Mouse (Mus musculus): ENCODE measurements around the gene Ilf3.
A peak's percentile ranks its signal among the peaks of the same experiment; 100 is the strongest.

The Ilf3 gene

DNA sequence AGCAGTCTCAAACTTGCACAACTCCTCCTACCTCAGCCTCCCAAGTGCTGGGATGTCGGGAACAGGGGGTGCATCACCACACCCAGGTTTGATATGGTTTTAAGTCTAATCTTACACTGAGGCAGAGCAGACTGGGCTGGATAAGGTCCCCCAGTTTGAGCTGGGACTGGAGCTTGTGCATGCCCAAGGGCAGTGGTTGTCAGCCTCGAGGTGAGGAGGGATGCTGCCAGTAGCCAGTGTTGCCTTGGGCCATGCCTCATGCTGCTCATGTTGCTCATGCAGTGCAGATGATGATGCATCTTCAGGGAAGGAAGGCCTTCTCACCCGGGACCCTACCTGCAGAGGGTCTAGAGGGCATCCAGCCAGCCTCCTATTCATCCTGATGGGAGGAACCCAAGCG lies 37.9 kb downstream of the Ilf3 start:
- no peak for DNase-seq

DNA sequence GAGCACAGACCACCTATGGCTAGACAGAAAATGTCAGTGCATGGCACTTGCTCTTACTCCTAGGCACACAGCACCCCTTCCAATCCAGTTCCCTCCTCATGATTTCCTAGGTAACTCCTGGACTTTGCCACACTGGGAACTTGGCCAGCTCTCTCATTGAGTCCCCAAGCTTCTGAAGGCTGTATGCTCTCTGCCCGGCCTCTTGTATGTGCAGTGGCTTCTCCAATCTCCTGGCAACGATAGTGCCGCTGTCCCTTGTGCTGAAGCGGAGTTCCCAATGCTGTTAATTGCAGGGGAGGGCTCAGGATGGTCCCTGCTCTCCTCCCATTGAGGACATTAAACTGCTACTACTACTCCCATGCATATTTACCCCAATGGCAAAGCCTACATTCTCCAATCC lies 40.3 kb downstream of the Ilf3 start:
- DNase-seq = peak; percentile 26

DNA sequence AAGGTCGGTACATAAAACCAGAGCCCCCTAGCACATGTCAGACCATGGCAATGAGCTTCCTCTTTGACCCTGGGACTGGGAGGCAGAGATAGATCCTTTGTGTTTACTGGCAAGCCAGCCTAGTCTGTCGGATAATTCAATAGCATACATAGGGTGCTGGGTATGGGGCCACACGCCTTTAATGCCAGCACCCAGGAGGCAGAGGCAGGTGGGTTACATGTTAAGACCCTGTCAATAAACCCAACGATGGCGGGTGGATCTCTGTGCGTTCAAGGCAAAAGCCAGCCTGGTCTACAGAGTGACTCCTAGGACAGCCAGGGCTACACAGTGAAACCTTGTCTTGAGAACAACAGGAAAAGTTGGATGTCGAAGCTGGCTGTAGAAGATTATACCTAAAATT lies 41.0 kb downstream of the Ilf3 start:
- peak; percentile 21 for DNase-seq

DNA sequence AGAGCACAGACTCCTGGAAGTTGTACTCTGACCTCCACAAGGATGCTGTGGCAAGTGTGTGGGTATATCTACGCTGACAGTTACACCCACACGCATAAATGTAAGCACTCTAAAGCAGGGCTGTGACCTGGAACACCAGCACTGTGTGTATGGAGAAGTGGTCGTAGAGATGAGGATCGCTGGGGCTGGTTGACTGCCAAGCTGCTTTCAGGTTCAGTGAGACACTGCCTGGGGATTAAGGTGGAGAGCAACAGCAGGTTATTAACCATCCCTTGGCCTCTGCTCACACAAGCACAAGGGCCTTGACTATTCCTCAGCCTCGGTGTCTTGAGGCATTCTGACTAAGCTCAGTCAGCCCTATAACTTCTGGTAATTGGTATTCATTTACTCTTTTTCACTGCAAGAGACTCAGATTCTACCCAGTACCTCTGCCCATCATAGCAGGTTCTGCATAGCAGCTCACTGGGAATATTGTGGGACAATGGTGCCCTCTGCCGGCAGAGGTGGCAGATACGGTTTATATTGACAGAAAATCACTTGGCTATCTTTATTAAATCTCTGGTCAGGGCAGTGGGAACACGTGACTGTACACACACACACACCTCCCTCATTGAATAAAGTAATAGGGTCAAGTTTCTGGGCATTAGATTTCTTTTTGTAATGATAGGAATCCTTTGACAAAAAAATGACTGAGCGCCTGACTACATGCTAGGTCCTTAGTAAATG lies 42.1 kb downstream of the Ilf3 start:
- peak; percentile 89 for DNase-seq

DNA sequence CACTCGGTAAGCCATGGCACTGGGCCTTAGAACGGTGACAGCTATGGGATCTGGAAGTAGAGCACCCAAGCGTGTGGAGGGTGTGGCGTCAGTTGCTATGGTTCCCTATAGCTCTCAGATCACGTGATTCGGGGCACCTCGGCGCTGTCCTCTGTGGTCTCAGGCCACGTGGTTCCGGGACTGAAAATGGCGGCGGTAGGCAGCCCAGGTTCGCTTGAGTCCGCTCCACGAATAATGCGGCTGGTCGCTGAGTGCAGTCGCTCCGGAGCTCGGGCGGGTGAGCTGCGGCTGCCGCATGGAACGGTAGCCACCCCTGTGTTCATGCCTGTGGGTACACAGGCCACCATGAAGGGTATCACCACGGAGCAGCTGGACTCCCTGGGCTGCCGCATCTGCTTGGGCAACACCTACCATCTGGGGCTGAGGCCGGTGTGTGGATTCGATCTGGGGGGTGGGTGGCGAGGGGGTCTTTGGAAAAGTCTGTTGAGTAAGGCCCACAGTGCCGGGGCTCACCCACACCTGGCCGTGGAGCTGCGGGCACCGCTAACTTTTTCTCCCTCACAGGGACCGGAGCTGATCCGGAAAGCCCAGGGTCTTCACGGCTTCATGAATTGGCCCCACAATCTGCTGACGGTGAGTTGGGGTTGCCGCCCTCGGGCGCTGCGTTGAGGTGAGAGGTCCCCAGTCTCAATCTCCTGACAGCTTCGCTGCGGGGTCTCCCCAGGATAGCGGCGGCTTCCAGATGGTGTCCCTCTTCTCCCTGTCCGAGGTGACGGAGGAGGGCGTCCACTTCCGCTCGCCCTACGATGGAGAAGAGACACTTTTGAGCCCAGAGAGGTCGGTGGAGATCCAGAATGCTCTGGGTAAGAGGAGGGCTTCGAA lies 44.2 kb downstream of the Ilf3 start, which contains the start of gene Qtrt1:
Qtrt1 (plus strand) TSS at position 169 of the 882 bp plus-strand sequence.
- peak; percentile 90 for DNase-seq

DNA sequence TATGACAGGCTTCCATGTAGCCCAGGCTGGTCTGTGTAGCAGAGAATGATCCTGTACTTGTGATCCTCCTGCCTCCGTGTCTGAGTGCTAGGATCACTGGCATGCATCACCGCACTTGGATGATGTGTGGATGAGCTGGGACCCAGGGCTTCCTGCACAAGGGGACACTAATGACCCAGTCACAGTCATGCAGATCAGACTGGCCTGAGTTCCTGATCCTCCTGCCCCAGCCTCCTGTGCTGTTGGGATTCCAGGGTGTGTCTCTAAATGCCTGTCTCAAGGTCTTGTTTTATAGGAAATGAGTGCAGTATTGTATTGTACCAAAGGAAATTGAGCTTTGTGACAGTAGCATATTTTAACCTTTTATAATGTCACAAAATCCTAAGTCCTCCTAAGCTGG lies 50.2 kb downstream of the Ilf3 start:
- no peak for DNase-seq

DNA sequence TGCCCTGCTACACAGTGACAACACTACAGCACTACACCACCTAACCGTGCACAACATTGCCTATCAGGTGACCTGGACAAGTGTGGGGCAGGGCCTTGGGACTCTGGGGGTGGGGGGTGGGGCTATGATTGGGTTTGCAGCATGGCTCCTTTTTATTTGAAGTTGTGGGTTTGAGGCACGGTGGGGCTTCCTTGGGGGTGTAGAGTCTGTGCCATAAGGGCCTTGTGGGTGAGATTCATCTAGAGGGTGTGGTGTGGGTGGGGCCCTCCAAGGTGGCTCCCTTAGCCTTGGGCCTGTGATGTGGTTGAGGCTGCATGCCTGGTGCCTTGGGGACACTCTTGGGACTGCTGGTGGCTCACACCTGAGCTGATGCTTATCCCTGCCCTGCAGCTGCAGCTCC lies 52.0 kb downstream of the Ilf3 start:
- no peak for DNase-seq

DNA sequence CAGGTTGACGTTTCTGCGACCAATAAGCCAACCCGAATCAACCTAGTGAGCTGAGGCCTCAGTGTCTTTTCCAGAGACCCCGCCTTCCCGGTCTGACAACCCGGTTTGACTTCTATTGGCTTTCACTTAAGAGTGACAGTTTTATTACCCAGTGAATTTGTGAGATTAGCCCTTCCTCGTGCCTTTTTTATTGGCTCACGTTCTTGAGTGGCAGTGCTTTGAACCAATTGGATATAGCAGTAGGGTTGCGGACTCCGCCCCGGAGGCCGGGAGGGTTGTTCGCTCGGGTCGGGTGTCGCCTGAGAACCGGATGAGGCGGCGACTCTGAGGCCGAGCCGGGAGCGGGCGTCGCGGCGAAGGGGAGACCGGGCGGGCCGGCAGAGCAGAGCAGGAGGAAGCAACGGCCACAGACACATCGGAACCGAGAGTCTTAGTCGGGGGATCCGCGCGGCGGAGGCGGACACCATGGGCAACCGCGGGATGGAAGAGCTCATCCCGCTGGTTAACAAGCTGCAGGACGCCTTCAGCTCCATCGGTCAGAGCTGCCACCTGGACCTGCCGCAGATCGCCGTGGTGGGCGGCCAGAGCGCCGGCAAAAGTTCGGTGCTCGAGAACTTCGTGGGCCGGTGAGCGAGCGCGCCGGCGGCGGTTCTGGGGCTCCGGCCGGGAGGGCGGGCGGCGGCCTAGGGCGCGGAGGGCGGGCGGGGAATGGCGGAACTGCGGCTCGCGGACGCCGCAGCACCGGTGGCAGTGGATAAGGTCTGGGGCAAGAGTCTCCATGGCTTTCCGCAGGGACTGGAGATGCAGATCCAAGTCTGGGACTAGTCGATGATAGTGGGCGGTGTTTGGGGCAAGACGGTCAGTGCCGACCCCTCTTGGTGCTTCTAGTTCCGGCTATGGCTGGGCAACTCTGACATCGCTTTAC lies 57.2 kb downstream of the Ilf3 start, which contains the start of gene Dnm2:
Dnm2 (plus strand) TSS at position 278 of the 925 bp plus-strand sequence.
- DNase-seq = peak; percentile 100

DNA sequence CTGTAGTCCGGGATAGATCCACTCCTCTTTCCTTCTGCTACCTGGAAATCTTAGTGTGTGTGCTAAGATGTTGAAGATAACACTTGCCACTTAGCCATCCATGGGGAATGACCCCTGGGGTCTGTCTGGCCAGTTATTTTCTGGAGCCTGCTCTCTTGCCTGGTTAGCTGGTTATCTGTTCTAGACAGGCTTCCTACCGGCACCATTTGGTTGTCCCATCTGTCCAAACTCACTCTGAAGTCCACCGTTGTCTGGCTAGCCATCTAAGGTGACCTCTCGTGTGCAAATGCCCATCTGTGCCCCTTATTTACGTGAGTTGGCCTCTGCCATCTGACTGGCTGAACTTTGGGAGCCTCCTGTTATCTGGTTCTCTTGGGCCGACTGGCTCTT lies 57.9 kb downstream of the Ilf3 start:
- DNase-seq = peak; percentile 74

DNA sequence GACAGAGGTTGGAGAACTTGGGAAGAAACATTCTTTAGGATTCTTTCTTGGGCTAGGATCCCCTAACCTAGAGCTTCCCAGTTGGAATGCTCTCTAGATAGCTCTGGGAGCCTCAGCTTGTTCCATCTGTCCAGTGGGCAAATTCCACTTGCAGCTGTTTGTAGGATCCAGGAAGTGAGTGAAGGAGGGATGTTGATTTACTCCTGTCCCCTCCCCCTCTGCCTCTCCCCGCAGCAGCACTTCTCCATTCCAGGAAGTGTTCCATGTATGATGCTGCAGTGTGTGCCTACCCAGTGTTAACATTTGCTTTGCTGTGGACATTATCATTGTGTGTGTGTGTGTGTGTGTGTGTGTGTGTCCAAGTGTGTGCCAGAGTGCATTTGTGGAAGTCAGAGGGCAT lies 58.3 kb downstream of the Ilf3 start:
- DNase-seq = no peak

DNA sequence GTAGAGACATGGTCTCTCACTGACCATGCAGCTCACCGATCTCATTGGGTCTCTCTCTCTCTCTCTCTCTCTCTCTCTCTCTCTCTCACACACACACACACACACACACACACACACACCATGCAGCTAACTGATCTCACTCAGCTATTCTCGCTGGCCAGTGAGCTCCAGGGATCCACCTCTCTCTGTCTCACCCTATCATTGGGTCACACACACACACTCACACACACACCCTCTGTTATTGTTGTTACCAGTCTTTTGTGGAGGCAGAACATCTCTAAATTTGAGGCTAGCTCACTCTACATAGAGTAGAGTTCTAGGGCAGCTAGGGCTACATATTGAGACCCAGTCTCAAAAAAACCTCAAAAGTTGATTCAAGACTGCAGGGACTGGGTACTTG lies 58.9 kb downstream of the Ilf3 start:
- no peak for DNase-seq

DNA sequence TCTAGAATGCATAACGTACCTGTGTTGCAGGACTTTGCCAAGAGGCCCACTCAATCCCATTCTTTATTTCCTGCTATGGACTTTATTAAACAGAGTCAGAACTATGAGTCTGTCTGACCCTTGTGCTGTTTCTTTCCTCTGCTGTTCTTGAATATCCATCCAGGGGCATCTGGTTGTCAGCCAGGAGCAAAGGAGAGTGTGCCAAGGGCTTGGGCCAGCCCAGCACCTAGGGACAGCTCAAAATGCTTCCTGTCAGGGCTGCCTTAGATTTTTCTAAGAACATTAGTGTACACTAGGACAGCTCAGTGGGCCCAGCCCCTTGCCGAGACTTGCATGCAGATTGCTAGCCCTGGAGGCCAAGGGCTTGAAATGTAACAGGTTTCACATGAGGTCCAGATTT lies 60.1 kb downstream of the Ilf3 start:
- peak; percentile 71 for DNase-seq

DNA sequence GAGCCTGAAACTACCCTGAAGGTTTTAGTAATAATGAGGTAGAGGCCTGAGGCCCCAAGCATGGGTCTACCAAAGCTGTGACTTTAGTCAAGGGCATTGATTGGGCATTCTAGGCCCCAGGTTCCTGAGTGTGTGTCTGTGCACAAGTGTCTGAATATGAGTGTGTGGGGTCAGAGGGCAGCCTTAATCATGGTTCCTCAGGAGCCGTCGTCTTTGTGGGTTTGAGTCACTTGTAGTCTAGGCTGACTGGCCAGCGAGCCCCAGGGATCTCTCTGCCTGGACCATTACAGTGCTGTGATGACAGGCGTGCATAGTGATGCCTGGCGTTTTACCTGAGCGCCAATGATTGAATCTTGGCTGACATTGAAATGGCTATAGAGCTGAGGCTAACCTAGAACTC lies 60.5 kb downstream of the Ilf3 start:
- DNase-seq = no peak

DNA sequence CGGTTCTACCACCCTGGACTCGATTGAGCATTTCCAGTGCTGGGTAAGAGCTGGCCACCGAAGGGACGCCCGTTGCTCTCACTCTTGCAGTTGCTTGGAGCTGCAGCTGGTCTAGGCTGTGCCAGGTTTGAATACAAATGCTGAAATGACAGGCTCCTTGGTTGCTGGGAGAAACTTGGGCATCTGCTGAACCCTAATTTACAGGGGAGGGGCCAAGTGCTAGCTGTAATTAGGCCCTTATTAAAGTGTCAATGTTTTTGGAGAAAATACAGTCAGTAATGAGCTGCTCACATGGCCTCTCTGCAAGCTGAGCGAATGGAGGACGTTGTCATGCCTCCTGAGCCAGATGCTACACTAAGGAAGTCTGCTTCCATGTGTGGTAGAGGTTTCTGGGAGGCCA lies 63.1 kb downstream of the Ilf3 start:
- no peak for DNase-seq

DNA sequence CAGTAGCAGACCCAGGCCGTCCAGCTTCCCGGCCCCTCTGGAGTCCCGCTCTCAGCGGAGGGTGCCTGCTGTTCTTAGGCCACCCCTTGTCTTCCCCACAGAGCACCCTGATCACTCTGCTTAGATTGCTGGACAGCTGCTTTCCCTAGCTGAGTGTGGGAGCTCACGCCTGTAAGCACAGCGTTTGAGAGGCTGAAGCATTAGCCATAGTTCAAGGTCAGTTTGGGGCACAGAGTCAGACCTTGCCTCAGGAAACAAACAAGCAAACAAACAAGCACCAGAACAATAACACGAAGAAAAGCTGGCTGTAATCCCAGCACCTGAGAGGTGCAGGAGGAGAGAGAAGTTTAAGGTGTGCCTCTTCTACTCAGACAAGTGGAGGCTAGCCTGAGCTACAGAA lies 64.4 kb downstream of the Ilf3 start:
- no peak for DNase-seq

DNA sequence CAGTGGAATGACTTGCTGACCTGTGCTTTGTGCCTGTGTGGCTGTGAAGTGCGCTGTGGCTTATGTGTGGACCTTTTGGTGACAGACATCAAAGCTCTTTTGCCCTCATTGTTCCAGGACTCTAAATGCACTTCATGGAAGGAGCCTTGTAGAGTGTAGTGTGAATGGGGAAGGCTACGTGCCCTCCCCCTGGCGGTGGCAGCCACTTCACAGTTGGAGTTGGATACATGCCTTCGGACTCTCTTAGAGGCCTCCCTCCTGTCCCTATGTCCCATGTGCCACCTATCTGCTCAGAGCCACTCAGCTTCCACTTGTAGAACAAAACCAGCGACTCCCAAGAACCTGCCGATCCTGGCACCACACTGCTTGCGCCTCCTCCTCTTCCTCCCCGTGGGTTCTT lies 66.1 kb downstream of the Ilf3 start:
- peak; percentile 82 for DNase-seq

DNA sequence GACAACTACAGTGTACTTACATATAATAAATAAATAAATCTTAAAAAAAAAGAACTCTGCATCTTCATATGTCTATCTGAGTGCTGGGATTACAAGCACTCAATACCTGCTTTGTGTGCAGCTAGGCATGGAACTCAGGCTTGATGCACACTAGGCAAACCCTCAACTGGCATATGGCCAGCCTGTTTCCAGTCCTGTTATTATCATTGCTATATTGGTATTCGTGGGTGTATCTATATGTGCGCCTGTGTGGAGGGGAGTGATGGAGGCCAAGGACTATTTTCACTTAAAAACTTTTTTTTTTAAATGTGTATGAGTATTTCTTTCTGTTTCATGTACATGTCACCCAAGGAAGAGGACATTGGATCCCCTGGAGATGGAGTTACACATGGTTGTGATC lies 66.7 kb downstream of the Ilf3 start:
- no peak for DNase-seq

DNA sequence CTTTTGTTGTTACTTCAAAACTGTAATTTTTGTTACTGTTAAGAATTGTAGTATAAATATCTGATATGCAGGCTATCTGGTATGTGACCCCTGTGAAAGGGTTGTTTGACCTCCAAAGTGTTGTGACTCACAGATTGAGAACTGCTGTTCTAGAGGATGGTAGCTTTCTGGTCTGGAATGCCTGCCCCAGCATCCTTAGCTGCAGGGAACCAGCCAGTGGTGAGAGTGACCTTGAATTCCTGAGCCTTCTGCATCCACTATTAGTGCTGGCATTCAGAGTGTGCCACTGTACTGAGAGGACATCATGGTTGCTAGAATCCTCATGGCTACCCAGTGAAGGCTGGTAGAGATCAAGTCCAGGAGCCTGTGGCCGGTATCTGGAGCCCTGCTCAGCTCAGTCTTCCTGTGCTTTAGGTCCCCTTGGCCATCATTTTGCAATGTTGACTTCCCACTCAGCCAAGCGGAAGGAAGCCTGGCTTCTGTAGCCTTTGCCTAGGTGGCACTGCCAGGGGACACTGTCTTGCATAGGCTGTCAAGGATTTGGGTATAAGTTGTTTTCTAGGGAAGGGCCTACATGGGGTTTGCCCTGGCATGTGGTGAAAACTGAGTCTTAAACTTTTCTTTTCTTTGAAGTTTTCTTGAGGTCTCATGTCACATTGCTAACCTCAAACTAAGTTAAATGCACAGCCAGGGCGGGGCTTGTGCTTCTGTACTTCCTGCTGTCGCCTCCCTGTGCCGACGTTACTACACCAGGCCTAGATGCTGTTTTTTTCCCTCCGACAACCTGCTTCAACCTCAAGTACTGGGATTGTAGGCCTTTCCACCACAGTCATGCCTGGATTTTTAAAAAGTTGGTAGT lies 68.3 kb downstream of the Ilf3 start:
- DNase-seq = no peak

DNA sequence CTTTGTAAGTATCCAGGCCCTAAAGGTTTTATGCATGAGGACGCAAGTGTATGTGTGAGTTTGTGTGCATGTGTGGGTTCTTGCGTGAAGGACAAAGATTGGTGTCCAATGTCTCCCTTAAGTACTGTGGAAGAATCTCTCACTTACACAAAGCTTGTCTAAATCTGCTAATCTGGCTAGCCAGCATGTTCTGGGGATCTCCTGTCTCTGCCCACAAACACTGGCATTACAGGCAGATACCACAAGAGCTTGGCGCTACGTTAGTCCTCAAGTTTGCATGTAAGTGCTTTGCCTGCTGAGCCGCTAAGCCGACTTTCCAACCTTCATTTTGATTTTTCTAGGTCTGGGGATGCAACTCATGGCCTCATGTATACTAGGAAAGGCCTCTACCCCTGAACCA lies 69.9 kb downstream of the Ilf3 start:
- no peak for DNase-seq

DNA sequence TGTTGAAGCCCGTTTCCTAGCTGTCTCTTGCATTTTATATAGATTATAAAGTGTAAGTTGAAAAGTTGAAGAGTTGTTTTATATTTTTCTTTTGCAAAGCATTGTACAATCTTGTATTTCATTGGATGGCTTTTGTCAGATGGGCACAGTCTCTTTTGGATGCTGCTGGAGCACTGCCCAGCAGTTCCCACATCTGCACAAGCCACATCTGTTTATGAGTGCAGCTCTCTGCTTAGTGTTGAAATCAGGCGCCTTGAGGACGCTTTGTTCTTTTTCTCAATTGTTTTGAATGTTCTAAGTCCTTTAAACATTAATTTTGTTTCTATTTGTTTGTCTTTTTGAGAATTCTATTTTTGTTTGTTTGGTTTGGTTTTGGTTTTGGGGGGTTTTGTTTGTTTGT lies 70.5 kb downstream of the Ilf3 start:
- no peak for DNase-seq

DNA sequence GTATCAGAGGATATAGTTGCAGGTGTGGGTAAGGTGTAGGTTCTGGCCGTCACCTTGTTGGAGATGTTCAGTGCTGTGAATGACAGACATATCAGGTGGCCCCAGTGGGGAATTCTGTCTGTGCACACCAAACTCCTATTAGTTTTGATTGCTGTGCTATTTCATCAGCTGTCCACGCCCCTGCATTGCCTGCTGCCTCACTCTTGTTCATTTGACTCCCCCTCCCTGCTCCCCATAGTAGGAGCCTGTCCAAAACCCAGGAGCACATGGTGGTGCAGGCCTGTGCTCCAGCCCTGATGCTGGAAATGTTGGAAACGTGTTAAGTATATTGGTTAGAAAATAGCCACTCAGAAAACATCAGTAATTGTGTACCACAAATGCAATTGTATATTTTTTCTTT lies 71.8 kb downstream of the Ilf3 start:
- DNase-seq = no peak

DNA sequence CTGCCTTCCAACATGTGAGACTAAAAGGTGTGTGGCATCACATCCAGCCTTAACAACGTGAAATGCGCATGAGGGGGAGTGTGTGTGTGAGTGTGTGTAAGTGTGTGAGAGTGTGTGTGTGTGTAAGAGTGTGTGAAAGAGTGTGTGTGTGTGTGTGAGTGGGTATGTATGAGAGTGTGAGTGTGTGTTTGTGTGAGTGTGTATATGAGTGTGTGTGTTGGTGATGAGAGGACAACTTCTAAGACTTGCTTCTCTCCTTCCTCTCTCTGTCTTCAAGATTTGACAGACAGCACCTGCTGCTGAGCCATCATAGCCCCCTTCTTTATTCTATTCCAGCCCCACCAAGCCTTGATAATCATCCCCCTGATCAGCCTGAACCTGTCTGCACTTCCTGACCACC lies 72.2 kb downstream of the Ilf3 start:
- DNase-seq = no peak

Measured in cerebellum, adult 9-10 months (tissue).